Mouse (Mus musculus) myocyte (in vitro differentiated cells): Measurements from ENCODE around the gene Rin1. TPM values are rescaled to one million over a fixed set of nuclear protein-coding genes. Genes with fewer than 3 reads are reported as not detected.

Experiments
- H3K27me3 ChIP-seq: one replicate; pipeline ENCODE4 v1.6.1; 2011; ENCODE audit not compliant: control insufficient read depth, insufficient read depth, insufficient read length
- H3K36me3 ChIP-seq: one replicate; pipeline ENCODE4 v1.6.1; 2011; ENCODE audit not compliant: control insufficient read depth, insufficient read depth
- H3K4me2 ChIP-seq: one replicate; pipeline ENCODE4 v1.6.1; 2011; ENCODE audit warnings: low read depth, control low read depth
- H3K4me3 ChIP-seq: one replicate; pipeline ENCODE4 v1.5.1; 2011; ENCODE audit warnings: mild to moderate bottlenecking, control low read depth, moderate library complexity
- H3K79me2 ChIP-seq: one replicate; pipeline ENCODE4 v1.6.1; 2011; ENCODE audit not compliant: control insufficient read depth, insufficient read depth
- H3ac ChIP-seq: one replicate; pipeline ENCODE4 v1.6.1; 2011; ENCODE audit not compliant: control insufficient read depth, insufficient read length
- CEBPB ChIP-seq: IDR thresholded peaks from 2 replicates; pipeline ENCODE4 v1.6.1; 2011; ENCODE audit warnings: mild to moderate bottlenecking, moderate library complexity; ENCODE audit not compliant: poor library complexity, insufficient read depth, severe bottlenecking
- E2F4 ChIP-seq: IDR thresholded peaks from one replicate; pipeline ENCODE4 v1.6.1; 2011; ENCODE audit warnings: mild to moderate bottlenecking, control low read depth, moderate library complexity; ENCODE audit not compliant: insufficient read depth
- MAX ChIP-seq: IDR thresholded peaks from one replicate; pipeline ENCODE4 v1.6.1; 2011; ENCODE audit warnings: low read depth, mild to moderate bottlenecking, control low read depth
- MYOD1 ChIP-seq, 3 experiments: IDR thresholded peaks; one replicate each; pipeline ENCODE4 v1.6.1; 2011; ENCODE audit warnings: control low read depth in 2 of 3, low read depth in 2 of 3, mild to moderate bottlenecking in 2 of 3, moderate library complexity in 1 of 3; ENCODE audit not compliant: insufficient read length in 2 of 3, control insufficient read depth in 1 of 3
- MYOG ChIP-seq, 3 experiments: IDR thresholded peaks; one replicate each; pipeline ENCODE4 v1.6.1; 2011; ENCODE audit warnings: control low read depth in 2 of 3, low read depth in 2 of 3, mild to moderate bottlenecking in 2 of 3; ENCODE audit not compliant: insufficient read length in 2 of 3, control insufficient read depth in 1 of 3, insufficient read depth in 1 of 3
- POLR2A ChIP-seq: IDR thresholded peaks from one replicate; pipeline ENCODE4 v1.6.1; 2011; ENCODE audit warnings: low read depth, mild to moderate bottlenecking, control low read depth, moderate library complexity; ENCODE audit not compliant: insufficient read length
- POLR2AphosphoS2 ChIP-seq: IDR thresholded peaks from one replicate; pipeline ENCODE4 v1.6.1; 2011; ENCODE audit warnings: low read depth, control low read depth; ENCODE audit not compliant: insufficient read length
- REST ChIP-seq: IDR thresholded peaks from one replicate; pipeline ENCODE4 v1.6.1; 2011; ENCODE audit warnings: mild to moderate bottlenecking, control low read depth, moderate library complexity; ENCODE audit not compliant: insufficient read depth, insufficient read length
- SRF ChIP-seq: IDR thresholded peaks from one replicate; pipeline ENCODE4 v1.6.1; 2011; ENCODE audit warnings: low read depth; ENCODE audit not compliant: control insufficient read depth, insufficient read length
- TCF12 ChIP-seq: IDR thresholded peaks from one replicate; pipeline ENCODE4 v1.6.1; 2011; ENCODE audit warnings: mild to moderate bottlenecking, control low read depth; ENCODE audit not compliant: poor library complexity, insufficient read depth, severe bottlenecking
- TCF3 ChIP-seq: IDR thresholded peaks from one replicate; pipeline ENCODE4 v1.6.1; 2011; ENCODE audit warnings: low read depth, control low read depth; ENCODE audit not compliant: insufficient read length
- USF1 ChIP-seq: IDR thresholded peaks from one replicate; pipeline ENCODE4 v1.6.1; 2011; ENCODE audit warnings: low read depth, mild to moderate bottlenecking, control low read depth, moderate library complexity
- polyA plus RNA-seq: library from polyadenylated mRNA; unstranded; fragments of >200 nt; fragmentation: generic; extraction: Trizol; gene quantifications from one replicate; pipeline ENCODE4 v1.2.1, GENCODE M21; 2012; ENCODE audit warnings: missing spikeins

Rin1 gene
- polyA plus RNA-seq, 1 experiment: 63.9 TPM

DNA sequence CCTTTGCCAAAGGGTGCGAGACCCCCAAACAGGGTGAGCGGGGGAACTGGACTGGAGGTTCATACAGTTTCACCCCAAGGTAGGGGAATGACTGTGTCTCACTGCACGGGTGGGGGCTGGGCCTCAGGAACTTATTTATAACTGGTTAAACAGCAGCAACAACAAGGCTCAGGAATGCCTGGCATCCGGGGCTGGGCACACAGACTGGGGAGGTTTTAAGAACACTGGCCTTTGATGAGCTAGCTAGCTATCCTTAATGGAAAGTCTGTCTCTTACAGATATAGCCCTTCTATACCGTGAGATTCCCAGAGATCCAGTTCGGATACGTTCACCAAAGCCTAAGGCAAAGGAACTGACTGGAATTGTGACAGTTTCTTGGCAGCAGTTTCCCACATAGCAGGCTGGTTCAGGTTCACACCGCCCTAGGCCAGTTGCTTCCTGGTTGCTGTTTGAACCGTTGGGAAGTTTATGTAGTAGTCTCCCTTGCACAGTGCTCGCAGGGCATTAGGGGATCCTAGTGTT is 34.0 kb upstream of the Rin1 start:
- Histone ChIP-seq H3ac (no peak overlapping the region), H3K4me3 (no peak overlapping the region), H3K79me2 (no peaks in the 10 kb centered on the region), H3K36me3 (no peaks in the 10 kb centered on the region), H3K27me3 (no peaks in the 10 kb centered on the region), H3K4me2 (peak overlapping the region; percentile 91)
- TF ChIP-seq USF1 (no peak), REST (no peak), MYOG (IDR thresholded peaks at IDR 0.05; ENCODE audit: control insufficient read depth in 1 of 3, insufficient read depth in 1 of 3, insufficient read length in 2 of 3, low read depth in 2 of 3) (no peak), POLR2AphosphoS2 (peak; percentile 45), TCF12 (no peak), MYOD1 (IDR thresholded peaks at IDR 0.05; ENCODE audit: control insufficient read depth in 1 of 3, insufficient read length in 2 of 3, low read depth in 2 of 3) (peak in 1 of 3 experiments; percentile 15)

DNA sequence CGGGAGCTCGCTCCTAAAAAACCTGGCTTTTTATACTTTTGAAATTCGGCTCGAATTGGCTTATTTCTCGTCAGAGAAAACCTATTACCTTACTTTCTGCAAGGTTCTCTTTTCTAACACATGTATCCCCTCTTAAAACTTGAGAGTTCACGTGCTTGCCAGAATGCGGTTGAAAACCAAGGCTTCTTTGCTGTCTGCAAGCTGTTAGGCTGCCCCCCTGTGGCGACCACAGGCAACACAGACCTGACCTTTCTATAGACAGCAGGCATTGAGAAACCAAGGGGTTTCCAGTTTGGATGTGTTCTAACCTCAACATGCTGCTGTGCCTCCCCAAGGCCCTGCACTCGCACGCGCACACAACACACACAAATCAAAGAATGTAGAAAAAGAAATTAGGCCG is 33.5 kb upstream of the Rin1 start:
- Histone ChIP-seq H3ac (no peak overlapping the region), H3K4me2 (peak overlapping the region; percentile 91), H3K36me3 (no peaks in the 10 kb centered on the region), H3K4me3 (no peak overlapping the region), H3K27me3 (no peaks in the 10 kb centered on the region), H3K79me2 (no peaks in the 10 kb centered on the region)
- TF ChIP-seq MYOD1 (IDR thresholded peaks at IDR 0.05; ENCODE audit: control insufficient read depth in 1 of 3, insufficient read length in 2 of 3, low read depth in 2 of 3) (no peak), MAX (peak; percentile 51), TCF12 (no peak), MYOG (IDR thresholded peaks at IDR 0.05; ENCODE audit: control insufficient read depth in 1 of 3, insufficient read depth in 1 of 3, insufficient read length in 2 of 3, low read depth in 2 of 3) (no peak)

DNA sequence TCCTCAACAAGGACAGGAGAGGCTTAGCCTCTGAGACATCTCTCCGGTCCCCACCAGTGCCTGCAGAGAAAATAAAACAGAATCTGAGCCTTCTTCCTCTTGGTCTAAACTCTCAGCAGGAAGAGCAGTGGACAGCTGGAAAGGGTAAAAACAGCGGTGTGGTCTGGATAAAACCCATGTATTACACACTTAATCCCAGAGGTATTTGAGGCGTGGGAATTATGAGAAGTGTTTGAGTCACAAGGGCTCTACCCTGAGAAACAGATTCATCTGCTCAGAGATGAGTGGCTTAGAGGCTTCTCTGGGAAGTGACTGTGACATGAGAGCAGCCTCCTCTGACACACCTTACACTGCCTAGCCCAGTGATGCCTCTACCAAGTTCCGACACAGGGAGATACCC is 32.7 kb upstream of the Rin1 start:
- Histone ChIP-seq H3K4me2 (peak overlapping the region; percentile 91), H3K27me3 (no peaks in the 10 kb centered on the region), H3ac (no peak overlapping the region), H3K79me2 (no peaks in the 10 kb centered on the region), H3K36me3 (no peaks in the 10 kb centered on the region), H3K4me3 (no peak overlapping the region)
- TF ChIP-seq MYOG (IDR thresholded peaks at IDR 0.05; ENCODE audit: control insufficient read depth in 1 of 3, insufficient read depth in 1 of 3, insufficient read length in 2 of 3, low read depth in 2 of 3) (peak in 1 of 3 experiments; percentile 96), REST (no peak), MYOD1 (IDR thresholded peaks at IDR 0.05; ENCODE audit: control insufficient read depth in 1 of 3, insufficient read length in 2 of 3, low read depth in 2 of 3) (peak; percentile 77 to 88 (median 83)), POLR2AphosphoS2 (no peak), E2F4 (no peak), CEBPB (0 out of 2 replicates have a peak, but pooled peaks have one; percentile 20), MAX (no peak), TCF12 (peak; percentile 74), USF1 (peak; percentile 44), POLR2A (no peak), SRF (no peak), TCF3 (no peak)

DNA sequence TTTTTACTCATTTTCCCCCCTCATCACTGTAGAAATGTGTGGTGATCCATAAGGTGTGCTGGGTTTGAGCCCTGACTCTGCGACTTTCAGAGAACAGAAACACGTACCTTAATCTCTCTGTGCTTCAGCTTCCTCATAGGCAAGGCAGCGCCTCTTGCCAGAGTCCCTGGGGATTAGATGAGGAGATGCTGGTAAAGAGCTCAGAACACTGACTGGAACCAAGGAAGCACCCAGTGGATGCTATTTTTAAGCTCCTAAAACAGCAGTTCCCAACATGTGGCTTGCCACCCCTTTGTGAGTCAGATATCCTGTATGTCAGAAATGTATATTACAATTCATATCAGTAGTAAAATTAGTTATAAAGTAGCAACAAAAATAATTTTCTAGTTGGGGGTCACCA is 32.1 kb upstream of the Rin1 start:
- Histone ChIP-seq H3K36me3 (no peaks in the 10 kb centered on the region), H3K4me3 (no peak overlapping the region), H3ac (no peak overlapping the region), H3K27me3 (no peaks in the 10 kb centered on the region), H3K4me2 (peak overlapping the region; percentile 91), H3K79me2 (no peaks in the 10 kb centered on the region)
- TF ChIP-seq POLR2AphosphoS2: no peak
- no peak for TF ChIP-seq E2F4

DNA sequence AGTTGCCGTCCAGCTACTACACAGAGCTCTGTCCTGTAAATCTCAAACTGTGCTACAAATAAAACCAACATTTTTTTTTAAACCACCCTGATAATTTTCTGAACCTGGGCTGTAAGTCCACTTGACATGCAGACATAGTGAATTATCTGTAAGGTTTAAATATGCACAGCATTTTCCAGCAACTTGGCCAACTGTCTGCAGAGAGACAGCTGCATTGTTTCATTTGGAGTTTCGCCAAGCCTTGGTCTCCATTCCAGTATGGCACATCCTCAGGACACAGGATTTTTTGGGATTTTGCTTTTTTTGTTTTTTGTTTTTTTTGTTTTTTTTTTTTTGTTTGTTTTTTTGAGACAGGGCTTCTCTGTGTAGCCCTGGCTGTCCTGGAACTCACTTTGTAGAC is 28.9 kb upstream of the Rin1 start:
- TF ChIP-seq TCF3: no peak
- TF ChIP-seq TCF12: peak; percentile 51
- TF ChIP-seq POLR2A: no peak
- peak; percentile 61 to 83 (median 83) for TF ChIP-seq MYOD1 (IDR thresholded peaks at IDR 0.05; ENCODE audit: control insufficient read depth in 1 of 3, insufficient read length in 2 of 3, low read depth in 2 of 3)
- no peak for TF ChIP-seq USF1
- no peak for TF ChIP-seq POLR2AphosphoS2
- TF ChIP-seq MYOG (IDR thresholded peaks at IDR 0.05; ENCODE audit: control insufficient read depth in 1 of 3, insufficient read depth in 1 of 3, insufficient read length in 2 of 3, low read depth in 2 of 3): peak in 2 of 3 experiments; percentile 46 to 67
- no peak for TF ChIP-seq CEBPB
- no peak for TF ChIP-seq E2F4
- TF ChIP-seq SRF: no peak
- no peak for TF ChIP-seq MAX
- peaks cover 5% of the 10 kb centered on the region for H3K79me2 ChIP-seq
- H3ac ChIP-seq: no peak overlapping the region
- no peak overlapping the region for H3K4me3 ChIP-seq
- peak overlapping the region; percentile 40 for H3K4me2 ChIP-seq
- no peaks in the 10 kb centered on the region for H3K27me3 ChIP-seq
- H3K36me3 ChIP-seq: no peaks in the 10 kb centered on the region
